Mouse (Mus musculus) kidney, embryonic 15.5 days (tissue): Measurements from ENCODE around the gene Ccdc97. TPM values are rescaled to one million over a fixed set of nuclear protein-coding genes. Genes with fewer than 3 reads are reported as not detected.
A peak's percentile ranks its signal among the peaks of the same experiment; 100 is the strongest.

Experiments used
- ATAC-seq: fragments of 200-750 bp; cut with Nextera tagmentation; replicated peaks from 2 replicates; pipeline ENCODE4 v1.8.0; 2017; ENCODE audit warnings: moderate TSS enrichment; ENCODE audit not compliant: low FRiP score
- H3K27ac ChIP-seq: fragments of 300-500 bp; sonication (generic); 2 replicates; pipeline ENCODE4 v1.5.1; 2015; ENCODE audit warnings: mild to moderate bottlenecking, inconsistent platforms
- H3K27me3 ChIP-seq: fragments of 300-500 bp; sonication (generic); 2 replicates; pipeline ENCODE4 v1.6.1; 2015; ENCODE audit warnings: inconsistent platforms
- H3K36me3 ChIP-seq: fragments of 300-500 bp; sonication (generic); 2 replicates; pipeline ENCODE4 v1.6.1; 2015; ENCODE audit warnings: inconsistent platforms
- H3K4me1 ChIP-seq: fragments of 300-500 bp; sonication (generic); 2 replicates; pipeline ENCODE4 v1.6.1; 2015; ENCODE audit warnings: inconsistent platforms
- H3K4me2 ChIP-seq: fragments of 300-500 bp; sonication (generic); 2 replicates; pipeline ENCODE4 v1.6.1; 2015; ENCODE audit warnings: moderate library complexity, mild to moderate bottlenecking, inconsistent platforms
- H3K4me3 ChIP-seq: fragments of 300-500 bp; sonication (generic); replicated peaks from 2 replicates; pipeline ENCODE4 v1.5.1; 2015; ENCODE audit warnings: mild to moderate bottlenecking, inconsistent platforms
- H3K9ac ChIP-seq: fragments of 300-500 bp; sonication (generic); 2 replicates; pipeline ENCODE4 v1.6.1; 2015; ENCODE audit warnings: mild to moderate bottlenecking, inconsistent platforms
- H3K9me3 ChIP-seq: fragments of 300-500 bp; sonication (generic); replicated peaks from 2 replicates; pipeline ENCODE4 v1.6.1; 2016; ENCODE audit warnings: inconsistent platforms
- WGBS: fragments of 180-500 bp; shearing (Covaris S2); methylation state at CpG from one replicate; pipeline ENCODE4 v1.1.7; 2015; ENCODE audit warnings: mixed read lengths; 5-methylcytosine and 5-hydroxymethylcytosine counted together
- polyA plus RNA-seq: library from polyadenylated mRNA; unstranded; fragments of >200 nt; fragmentation: Nextera tagmentation; extraction: Ambion mirVana; gene quantifications from 2 replicates; pipeline ENCODE4 v1.2.1, GENCODE M21; 2015

Ccdc97 gene
- polyA plus RNA-seq, 1 experiment from 2014 or later: 26.2 TPM

DNA sequence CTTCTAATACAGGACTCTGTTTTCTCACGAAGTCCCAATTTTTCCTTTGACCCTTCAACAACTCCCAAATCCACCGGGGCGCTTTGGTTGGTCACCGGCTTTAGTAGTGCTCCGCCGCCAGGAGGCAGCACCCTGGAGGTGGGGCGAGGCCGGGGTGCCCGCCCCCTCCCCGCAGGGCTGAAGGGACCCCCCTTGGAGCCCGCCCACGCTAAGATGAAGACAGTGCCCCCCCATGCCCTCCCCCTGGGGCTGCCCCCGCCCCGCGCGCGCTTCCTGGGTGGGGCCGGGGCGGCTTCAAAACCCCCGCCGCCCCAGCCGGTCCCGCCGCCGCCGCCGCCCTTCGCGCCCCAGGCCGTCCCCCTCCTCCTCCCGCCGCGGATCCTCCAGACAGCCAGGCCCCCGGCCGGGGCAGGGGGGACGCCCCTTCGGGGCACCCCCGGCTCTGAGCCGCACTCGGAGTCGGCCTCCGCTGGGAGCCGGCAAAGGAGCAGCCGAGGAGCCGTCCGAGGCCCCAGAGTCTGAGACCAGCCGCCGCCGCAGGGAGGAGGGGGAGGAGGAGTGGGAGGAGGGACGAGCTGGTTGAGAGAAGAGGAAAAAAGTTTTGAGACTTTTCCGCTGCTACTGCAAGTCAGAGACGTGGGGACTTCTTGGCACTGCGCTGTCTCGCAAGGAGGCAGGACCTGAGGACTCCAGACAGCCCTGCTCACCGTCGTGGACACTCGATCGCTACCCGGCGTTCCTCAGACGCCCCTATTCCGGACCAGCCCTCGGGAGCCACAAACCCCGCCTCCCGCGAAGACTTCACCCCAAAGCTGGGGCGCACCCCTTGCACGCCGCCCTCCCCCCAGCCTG, 32.0 kb downstream of the Ccdc97 start, which contains the start of gene Tgfb1:
Tgfb1 (plus strand) TSS at position 323 of the 852 bp plus-strand sequence.
- H3K9ac ChIP-seq: peak within 1 kb of the TSS; percentile 72
- H3K27me3 ChIP-seq: peaks cover 32% of the 10 kb centered on the region
- peaks cover 50% of the 10 kb centered on the region for H3K4me1 ChIP-seq
- H3K27ac ChIP-seq: peak within 1 kb of the TSS; percentile 88
- WGBS: under 1% methylated on average over 54 of the region's 69 CpGs
- peak; percentile 55 for ATAC-seq
- H3K4me2 ChIP-seq: peak within 1 kb of the TSS; percentile 72
- H3K36me3 ChIP-seq: no peaks in the 10 kb centered on the region
- no peaks in the 10 kb centered on the region for H3K9me3 ChIP-seq
- peak within 1 kb of the TSS; percentile 69 for H3K4me3 ChIP-seq

GRCm38 (mm10) chr7:25685926-25686470, 32.9 kb downstream of the Ccdc97 start:
- Histone ChIP-seq H3K27me3 (peaks cover 32% of the 10 kb centered on the region), H3K4me1 (peaks cover 59% of the 10 kb centered on the region), H3K4me3 (peak overlapping the region; percentile 69), H3K36me3 (no peaks in the 10 kb centered on the region), H3K9me3 (no peaks in the 10 kb centered on the region), H3K27ac (no peak overlapping the region), H3K4me2 (peak overlapping the region; percentile 72), H3K9ac (no peak overlapping the region)
- 0 out of 2 replicates have a peak, but pooled peaks have one; percentile 1 for ATAC-seq
- 66% methylated on average over 21 of the region's 21 CpGs for WGBS

- 88% methylated on average over 6 of the region's 6 CpGs for WGBS
Observed at GRCm38 (mm10) chr7:25684659-25685058, 34.2 kb downstream of the Ccdc97 start.

GRCm38 (mm10) chr7:25683474-25684180, 35.3 kb downstream of the Ccdc97 start:
- Histone ChIP-seq H3K4me2 (no peak overlapping the region), H3K27me3 (peaks cover 28% of the 10 kb centered on the region), H3K9me3 (no peaks in the 10 kb centered on the region), H3K36me3 (no peaks in the 10 kb centered on the region), H3K9ac (no peak overlapping the region), H3K4me1 (peaks cover 52% of the 10 kb centered on the region), H3K4me3 (no peak overlapping the region), H3K27ac (no peak overlapping the region)
- WGBS: 59% methylated on average over 7 of the region's 7 CpGs
- no peak for ATAC-seq

More at GRCm38 (mm10) chr7:25684659-25685058, 34.2 kb downstream of the Ccdc97 start:
- no peak overlapping the region for H3K9ac ChIP-seq
- ATAC-seq: no peak
- H3K9me3 ChIP-seq: no peaks in the 10 kb centered on the region
- H3K36me3 ChIP-seq: no peaks in the 10 kb centered on the region
- no peak overlapping the region for H3K4me3 ChIP-seq
- no peak overlapping the region for H3K27ac ChIP-seq
- peaks cover 27% of the 10 kb centered on the region for H3K27me3 ChIP-seq
- peaks cover 62% of the 10 kb centered on the region for H3K4me1 ChIP-seq
- H3K4me2 ChIP-seq: no peak overlapping the region

DNA sequence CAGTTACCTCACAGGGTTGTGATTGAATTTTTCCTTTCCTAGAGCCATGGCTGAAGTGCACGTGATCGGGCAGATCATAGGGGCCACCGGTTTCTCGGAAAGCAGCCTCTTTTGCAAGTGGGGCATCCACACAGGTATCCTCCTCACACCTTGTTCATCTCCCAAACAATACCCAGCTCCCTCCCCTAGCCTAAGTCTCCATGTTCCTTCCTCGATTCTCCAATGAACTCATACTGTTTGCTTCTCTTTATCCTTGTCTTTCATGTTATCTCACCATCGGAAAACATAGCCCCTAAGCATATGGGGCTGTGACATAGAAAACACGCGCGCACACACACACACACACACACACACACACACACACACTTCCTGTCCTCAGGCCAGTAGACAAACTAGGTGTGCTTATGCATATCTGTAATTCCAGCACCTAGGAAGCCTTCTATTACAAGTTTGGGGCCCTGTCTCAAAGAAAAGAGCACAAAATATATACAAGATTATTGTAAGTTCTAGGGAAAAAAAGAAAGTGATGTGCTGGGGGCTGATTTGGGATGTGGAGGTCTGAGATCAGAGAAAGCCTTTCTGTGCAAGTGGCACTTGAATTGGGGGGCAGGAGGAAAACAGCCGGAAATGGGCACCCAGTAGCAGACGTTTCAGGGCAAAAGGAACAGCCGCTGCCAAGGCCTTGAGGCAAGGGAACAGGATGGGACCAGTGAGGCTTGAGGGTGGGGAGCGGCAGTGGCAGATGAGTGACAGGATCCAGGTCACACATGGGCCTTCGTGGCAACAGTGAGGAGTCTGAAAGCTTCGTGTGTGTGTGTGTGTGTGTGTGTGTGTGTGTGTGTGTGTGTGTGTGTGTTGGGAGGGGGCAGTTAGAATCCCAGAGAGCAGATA, 37.3 kb downstream of the Ccdc97 start:
- 58% methylated on average over 15 of the region's 15 CpGs for WGBS
- Histone ChIP-seq H3K4me2 (peak overlapping the region; percentile 71), H3K4me3 (peak overlapping the region; percentile 82), H3K27ac (no peak overlapping the region), H3K36me3 (no peaks in the 10 kb centered on the region), H3K27me3 (peaks cover 19% of the 10 kb centered on the region), H3K9me3 (no peaks in the 10 kb centered on the region), H3K4me1 (peaks cover 33% of the 10 kb centered on the region), H3K9ac (no peak overlapping the region)
- no peak; the same call in 1 of the 2 replicates for ATAC-seq

DNA sequence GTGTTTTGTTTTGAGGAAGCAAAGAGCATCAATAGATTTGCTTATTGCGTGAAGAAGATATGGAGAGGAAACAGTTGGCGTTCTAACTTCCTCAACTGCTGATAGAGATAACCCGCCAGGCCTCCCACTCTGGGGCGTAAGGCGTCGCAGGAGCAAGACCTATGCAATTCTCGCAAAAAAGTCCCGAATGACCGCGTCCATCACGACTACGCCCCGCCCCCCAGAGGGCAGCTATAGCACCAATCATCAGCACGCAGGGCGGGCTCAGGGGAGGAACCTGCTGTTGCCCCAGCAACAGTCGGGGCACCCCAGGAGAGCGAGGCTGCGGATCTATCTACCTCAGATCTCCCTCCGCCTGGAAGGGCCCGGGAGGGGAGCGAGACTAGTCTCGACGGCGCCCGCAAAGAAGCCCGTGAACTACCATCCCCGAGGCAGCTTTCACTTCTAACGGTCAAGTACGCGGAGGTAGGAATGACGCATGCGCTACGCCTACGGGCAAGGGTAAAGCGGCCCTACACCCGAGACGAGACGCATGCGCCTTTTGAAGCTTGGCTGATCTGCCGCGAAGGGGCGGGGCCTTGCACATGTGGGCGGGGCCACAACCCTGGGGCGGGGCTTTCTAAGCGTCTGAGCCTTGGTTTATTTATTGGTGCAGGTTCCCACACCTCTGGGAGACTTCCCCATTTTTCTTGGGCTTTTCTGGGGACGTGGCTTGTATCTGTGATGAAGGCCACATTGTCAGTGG, 38.2 kb downstream of the Ccdc97 start, which contains the start of gene B9d2:
B9d2 (plus strand) TSS at position 267 of the 745 bp plus-strand sequence.
- Histone ChIP-seq H3K9me3 (no peaks in the 10 kb centered on the region), H3K27me3 (peaks cover 23% of the 10 kb centered on the region), H3K4me2 (peak within 1 kb of the TSS; percentile 71), H3K27ac (peak within 1 kb of the TSS; percentile 96), H3K9ac (peak within 1 kb of the TSS; percentile 59), H3K4me1 (peaks cover 24% of the 10 kb centered on the region), H3K36me3 (no peaks in the 10 kb centered on the region), H3K4me3 (peak within 1 kb of the TSS; percentile 82)
- under 1% methylated on average over 46 of the region's 46 CpGs for whole genome bisulfite sequencing
- ATAC-seq: peak; percentile 97

GRCm38 (mm10) chr7:25679971-25680370, 38.9 kb downstream of the Ccdc97 start:
- Histone ChIP-seq H3K27me3 (peaks cover 30% of the 10 kb centered on the region), H3K27ac (peak overlapping the region; percentile 96), H3K9ac (no peak overlapping the region), H3K4me2 (peak overlapping the region; percentile 71), H3K4me1 (peaks cover 26% of the 10 kb centered on the region), H3K9me3 (no peaks in the 10 kb centered on the region), H3K4me3 (peak overlapping the region; percentile 82), H3K36me3 (no peaks in the 10 kb centered on the region)
- no peak for ATAC-seq
- WGBS: 8% methylated on average over 6 of the region's 6 CpGs

DNA sequence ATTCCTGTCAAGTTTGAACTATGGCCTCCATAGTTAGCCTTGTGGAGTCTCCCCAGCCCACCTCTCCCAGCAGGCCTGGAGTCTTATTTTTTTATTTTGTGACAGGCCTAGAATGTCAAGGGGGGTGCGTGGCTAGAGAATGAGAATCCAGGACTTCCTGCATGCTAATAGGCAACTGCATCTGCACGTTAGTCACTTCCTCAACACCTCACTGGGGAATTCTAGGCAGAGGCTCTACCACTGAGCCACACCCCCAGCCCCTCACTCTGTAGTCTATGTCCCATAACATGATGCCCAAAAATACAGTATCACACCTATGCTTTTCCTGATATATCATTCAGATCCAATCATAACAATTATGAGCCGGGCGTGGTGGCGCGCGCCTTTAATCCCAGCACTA, 41.9 kb downstream of the Ccdc97 start:
- WGBS: 91% methylated on average over 7 of the region's 7 CpGs
- Histone ChIP-seq H3K27me3 (peaks cover 56% of the 10 kb centered on the region), H3K4me1 (peaks cover 27% of the 10 kb centered on the region), H3K36me3 (no peaks in the 10 kb centered on the region), H3K9ac (no peak overlapping the region), H3K4me3 (no peak overlapping the region), H3K27ac (no peak overlapping the region), H3K9me3 (no peaks in the 10 kb centered on the region), H3K4me2 (no peak overlapping the region)
- ATAC-seq: no peak

DNA sequence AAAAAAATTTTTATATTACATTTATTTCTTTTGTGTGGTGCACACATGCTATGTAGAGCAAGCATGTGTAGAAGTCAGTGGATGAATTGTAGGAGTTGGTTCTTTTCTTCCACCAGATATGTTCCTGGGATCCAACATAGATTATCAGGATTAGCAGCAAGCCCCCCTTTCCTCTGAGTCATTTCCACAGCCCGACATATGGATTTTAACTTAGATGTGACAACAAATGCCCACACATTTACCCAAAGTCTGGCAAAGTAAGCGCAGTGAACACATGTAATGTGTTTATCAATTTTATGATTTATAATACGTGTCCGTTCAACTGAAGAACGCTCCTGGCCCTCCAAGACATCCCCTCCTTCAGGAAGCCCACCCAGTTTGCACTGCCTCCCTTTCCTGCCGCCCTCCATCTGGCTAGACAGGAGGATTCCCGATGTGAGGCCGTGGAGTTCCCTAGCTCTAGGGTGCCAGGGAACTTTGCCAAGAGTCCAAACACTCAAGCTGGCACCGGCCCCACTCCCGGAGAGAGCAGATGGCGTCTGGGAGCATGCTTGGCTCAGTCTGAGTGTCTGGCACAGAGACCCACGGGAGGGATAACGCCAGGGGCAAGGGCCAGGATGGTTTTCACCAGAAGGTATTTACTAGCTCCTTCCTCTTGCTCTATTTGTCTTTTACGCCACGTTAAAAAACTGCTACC, 42.7 kb downstream of the Ccdc97 start:
- Histone ChIP-seq H3K9ac (no peak overlapping the region), H3K27ac (no peak overlapping the region), H3K4me1 (peaks cover 20% of the 10 kb centered on the region), H3K4me3 (no peak overlapping the region), H3K4me2 (no peak overlapping the region), H3K36me3 (no peaks in the 10 kb centered on the region), H3K9me3 (no peaks in the 10 kb centered on the region), H3K27me3 (peaks cover 56% of the 10 kb centered on the region)
- 69% methylated on average over 15 of the region's 15 CpGs for WGBS
- no peak for ATAC-seq

- H3K4me3 ChIP-seq: no peak overlapping the region
- peaks cover 56% of the 10 kb centered on the region for H3K27me3 ChIP-seq
- H3K4me1 ChIP-seq: peaks cover 16% of the 10 kb centered on the region
- H3K27ac ChIP-seq: no peak overlapping the region
- WGBS: 48% methylated on average over 6 of the region's 6 CpGs
- H3K9ac ChIP-seq: no peak overlapping the region
- no peaks in the 10 kb centered on the region for H3K36me3 ChIP-seq
- no peak overlapping the region for H3K4me2 ChIP-seq
- H3K9me3 ChIP-seq: no peaks in the 10 kb centered on the region
- no peak for ATAC-seq
Observed at GRCm38 (mm10) chr7:25675405-25675804, 43.5 kb downstream of the Ccdc97 start.
